Mouse (Mus musculus): ENCODE data around the gene Zfp541.

DNA sequence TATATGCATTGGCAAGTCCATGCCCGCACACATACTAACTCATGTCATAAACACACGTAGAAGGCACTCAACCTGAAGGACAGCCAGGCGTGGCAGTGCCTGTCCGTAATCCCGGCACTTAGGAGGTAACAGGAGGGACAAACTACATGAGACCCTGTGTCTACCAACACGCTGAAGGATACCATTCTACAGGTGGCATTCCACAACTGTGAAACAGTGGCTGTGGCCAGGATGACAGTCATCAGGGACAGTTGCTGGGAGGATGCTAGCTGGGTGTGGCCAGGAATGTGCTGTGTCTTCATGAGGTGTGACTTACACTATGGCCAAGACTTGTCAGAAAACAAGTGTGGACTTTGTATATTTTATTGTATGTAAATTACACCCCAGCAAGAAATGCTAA, 24.6 kb upstream of the Zfp541 start:
- TF ChIP-seq POLR2A (IDR thresholded peaks at IDR 0.05; ENCODE audit: insufficient read depth, low read depth, low read length) (no peak), CTCF (IDR thresholded peaks at IDR 0.05; ENCODE audit: insufficient read depth, low read depth, low read length) (no peak)

All from olfactory bulb, adult 2 months (tissue).